Mouse (Mus musculus) spleen, adult 2 months (tissue): ENCODE measurements around the gene Sh3gl1. TPM values are rescaled to one million over a fixed set of nuclear protein-coding genes. Genes with fewer than 3 reads are reported as not detected.

Experiments used
- DNase-seq, 2 experiments: peaks; one replicate each; pipeline versions ENCODE4 v3.0.0 to v3.0.0-alpha.2; 2012 to 2021; ENCODE audit warnings: low spot score in 2 of 2, low read depth in 1 of 2
- H3K27ac ChIP-seq: fragments of 200-500 bp; 2 replicates; pipeline ENCODE4 v1.5.1; 2012; ENCODE audit warnings: low read length, inconsistent platforms; ENCODE audit not compliant: insufficient read depth
- H3K27me3 ChIP-seq: fragments of 200-500 bp; 2 replicates; pipeline ENCODE4 v1.6.1; 2012; ENCODE audit warnings: mild to moderate bottlenecking, moderate library complexity, low read length, inconsistent platforms; ENCODE audit not compliant: control insufficient read depth, insufficient read depth
- H3K36me3 ChIP-seq: fragments of 200-500 bp; 2 replicates; pipeline ENCODE4 v1.6.1; 2012; ENCODE audit warnings: mild to moderate bottlenecking, low read length, inconsistent platforms; ENCODE audit not compliant: control insufficient read depth, insufficient read depth
- H3K4me1 ChIP-seq: fragments of 200-500 bp; 2 replicates; pipeline ENCODE4 v1.6.1; 2011; ENCODE audit warnings: inconsistent platforms; ENCODE audit not compliant: control insufficient read depth, insufficient read depth, insufficient read length
- H3K4me3 ChIP-seq: fragments of 200-500 bp; 2 replicates; pipeline ENCODE4 v1.5.1; 2011; ENCODE audit warnings: mild to moderate bottlenecking, inconsistent platforms; ENCODE audit not compliant: insufficient read depth, insufficient read length; ENCODE audit errors: extremely low read depth
- CTCF ChIP-seq: fragments of 200-500 bp; IDR thresholded peaks from 2 replicates; pipeline ENCODE4 v1.5.1; 2011; ENCODE audit warnings: mild to moderate bottlenecking, inconsistent platforms; ENCODE audit not compliant: insufficient read depth, insufficient read length, insufficient replicate concordance; ENCODE audit errors: extremely low read depth
- POLR2A ChIP-seq: fragments of 200-500 bp; IDR thresholded peaks from 2 replicates; pipeline ENCODE4 v1.6.1; 2011; ENCODE audit warnings: low read depth, low read length, inconsistent platforms
- WGBS: fragments of 180-500 bp; shearing (Covaris S2); methylation state at CpG from one replicate; pipeline ENCODE4 v1.1.7; 2018; 5-methylcytosine and 5-hydroxymethylcytosine counted together
- polyA plus RNA-seq: library from polyadenylated mRNA; depleted of rRNA; stranded (reverse); fragments of >200 nt; gene quantifications from 2 replicates; pipeline ENCODE4 v1.2.3, GENCODE M21; 2012

Sh3gl1 gene
- polyA plus RNA-seq, 1 experiment = 72.3 TPM

DNA sequence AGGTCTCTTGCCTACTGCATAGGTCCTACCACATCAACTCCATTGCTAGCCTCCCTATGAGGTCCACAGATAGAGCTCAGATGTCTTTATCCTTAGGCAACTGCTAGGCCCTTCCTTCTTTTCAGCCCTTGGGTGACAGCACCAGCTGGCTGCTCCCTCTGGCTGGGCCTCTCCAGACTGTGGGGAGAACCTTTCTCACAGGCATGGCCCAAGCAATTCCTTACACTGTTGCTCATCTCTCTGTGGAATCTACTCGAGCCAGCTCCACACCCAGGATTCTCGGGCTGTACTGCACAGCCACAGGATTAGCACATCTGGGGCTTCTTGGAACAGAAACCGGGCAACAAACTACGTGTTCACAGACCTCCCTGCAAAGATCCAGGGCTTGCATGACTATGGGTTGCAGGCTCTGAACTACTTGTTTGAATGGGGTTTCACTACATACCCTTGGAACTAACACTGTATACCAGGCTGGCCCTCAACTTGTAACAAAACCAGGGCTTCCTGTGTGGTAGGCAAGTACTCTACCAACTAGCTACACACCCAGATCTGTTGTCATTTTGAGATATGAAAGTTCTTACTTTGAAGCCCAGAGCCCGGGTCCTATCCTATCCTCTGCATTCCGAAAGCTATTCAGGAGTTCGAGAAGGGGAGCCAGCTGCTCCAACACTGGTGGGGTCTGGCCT is 2.3 kb downstream of the Sh3gl1 start:
- 74% methylated on average over 7 of the region's 7 CpGs for WGBS
- Histone ChIP-seq H3K27ac (peak overlapping the region; percentile 82), H3K4me3 (peak overlapping the region; percentile 29; the same call in 1 of the 2 replicates), H3K27me3 (no peaks in the 10 kb centered on the region), H3K4me1 (peaks cover 35% of the 10 kb centered on the region; the same call in 1 of the 2 replicates), H3K36me3 (no peaks in the 10 kb centered on the region)
- TF ChIP-seq POLR2A (no peak), CTCF (no peak)
- DNase-seq = no peak

DNA sequence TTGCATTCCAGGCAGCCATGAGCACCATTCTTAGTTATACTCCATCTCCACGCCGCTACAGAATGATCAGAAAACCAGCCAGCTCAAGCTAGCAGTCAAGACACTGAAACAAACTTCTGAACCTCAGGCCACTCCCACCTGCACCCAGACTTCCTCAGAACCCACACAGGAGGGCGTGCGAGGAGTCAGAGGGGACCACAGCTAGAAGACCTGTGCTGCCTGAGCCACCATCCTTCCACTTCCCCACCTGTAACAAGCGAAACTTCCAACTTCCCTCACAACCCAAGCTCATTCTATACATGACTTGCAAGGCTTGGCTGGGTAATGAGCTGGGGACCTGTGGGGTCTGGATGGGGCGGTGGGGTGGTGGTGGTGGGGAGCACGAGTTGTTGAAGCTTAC is 3.6 kb downstream of the Sh3gl1 start:
- no peak for TF ChIP-seq CTCF
- no peak for TF ChIP-seq POLR2A
- H3K4me3 ChIP-seq = no peak overlapping the region
- H3K36me3 ChIP-seq = 0 out of 2 replicates have a peak, but pooled peaks cover 2% of the 10 kb centered on the region
- whole genome bisulfite sequencing = 14% methylated on average over 7 of the region's 7 CpGs
- H3K27ac ChIP-seq = peak overlapping the region; percentile 15; the same call in 1 of the 2 replicates
- DNase-seq = peak in 1 of 2 experiments; percentile 67
- peaks cover 35% of the 10 kb centered on the region; the same call in 1 of the 2 replicates for H3K4me1 ChIP-seq
- no peaks in the 10 kb centered on the region for H3K27me3 ChIP-seq

DNA sequence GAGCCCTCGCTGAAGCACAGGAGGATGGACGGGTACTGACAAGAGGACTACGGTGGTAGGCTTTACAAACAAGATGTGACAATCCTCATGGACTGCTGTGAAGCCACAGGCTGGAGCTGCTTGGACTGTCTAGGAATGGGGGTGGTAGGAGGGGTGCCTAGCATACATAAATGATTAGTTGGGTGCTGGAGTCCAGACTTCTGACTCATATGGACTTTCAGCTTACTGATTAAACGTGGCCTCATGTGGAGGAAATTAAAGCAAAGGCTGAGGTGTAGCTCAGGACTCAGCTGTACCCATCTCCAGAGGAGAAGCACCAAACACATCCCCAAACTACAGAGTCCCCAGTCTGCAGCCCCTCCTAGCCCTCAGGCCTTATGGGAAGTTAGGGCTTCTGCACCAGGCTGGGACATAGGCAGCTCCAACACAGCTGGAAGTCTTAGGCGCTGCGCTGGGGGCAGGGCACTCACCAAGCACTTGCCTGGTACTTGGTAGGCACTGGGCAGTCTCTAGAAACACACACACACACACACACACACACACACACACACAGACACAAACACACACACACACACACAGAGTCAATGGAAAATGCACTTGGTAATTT is 4.2 kb downstream of the Sh3gl1 start:
- H3K36me3 ChIP-seq = 0 out of 2 replicates have a peak, but pooled peaks cover 2% of the 10 kb centered on the region
- peaks cover 38% of the 10 kb centered on the region; the same call in 1 of the 2 replicates for H3K4me1 ChIP-seq
- H3K4me3 ChIP-seq = no peak overlapping the region
- H3K27me3 ChIP-seq = no peaks in the 10 kb centered on the region
- DNase-seq = no peak
- TF ChIP-seq POLR2A (no peak), CTCF (no peak)
- WGBS = 65% methylated on average over 6 of the region's 6 CpGs
- peak overlapping the region; percentile 55 for H3K27ac ChIP-seq

DNA sequence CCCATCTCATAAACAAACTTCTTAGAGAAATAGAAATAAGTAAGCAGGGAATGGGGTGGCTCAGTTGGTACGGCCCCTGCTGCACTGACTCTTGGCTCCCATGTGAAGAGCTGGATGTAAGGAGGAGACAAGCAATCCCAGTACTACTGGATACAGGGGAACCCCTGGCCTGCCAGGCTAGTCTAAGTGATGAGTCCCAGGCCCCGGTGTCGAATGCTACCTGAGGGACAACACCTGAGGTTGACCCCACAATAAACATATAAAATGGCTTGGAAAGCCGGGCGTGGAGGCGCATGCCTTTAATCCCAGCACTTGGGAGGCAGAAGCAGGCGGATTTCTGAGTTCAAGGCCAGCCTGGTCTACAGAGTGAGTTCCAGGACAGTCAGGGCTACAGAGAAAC is 5.0 kb downstream of the Sh3gl1 start:
- no peak for DNase-seq
- Histone ChIP-seq H3K4me1 (peaks cover 38% of the 10 kb centered on the region; the same call in 1 of the 2 replicates), H3K27ac (no peak overlapping the region), H3K36me3 (0 out of 2 replicates have a peak, but pooled peaks cover 2% of the 10 kb centered on the region), H3K4me3 (no peak overlapping the region), H3K27me3 (no peaks in the 10 kb centered on the region)
- 79% methylated on average over 7 of the region's 7 CpGs for WGBS
- no peak for TF ChIP-seq POLR2A

DNA sequence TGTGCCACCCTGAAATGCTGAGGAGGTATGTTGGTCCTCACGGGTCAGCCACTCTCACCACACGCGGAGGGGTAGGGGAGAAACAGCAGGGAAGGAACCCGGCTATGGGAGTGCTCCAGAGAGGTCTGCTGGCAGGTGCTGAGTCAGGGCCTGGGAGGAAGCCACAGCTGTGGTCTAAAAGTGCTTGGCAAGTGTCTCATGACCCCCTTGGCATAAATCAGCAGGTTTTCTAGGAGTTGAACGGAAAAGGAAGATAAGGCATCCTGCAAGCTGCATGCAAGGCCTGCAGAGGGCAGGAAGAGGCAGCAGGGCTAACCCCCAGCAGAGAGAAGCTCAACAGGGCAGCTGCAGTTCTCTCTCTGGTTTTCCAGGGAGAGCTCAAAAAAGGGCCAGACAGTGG is 5.5 kb downstream of the Sh3gl1 start:
- Histone ChIP-seq H3K36me3 (0 out of 2 replicates have a peak, but pooled peaks cover 2% of the 10 kb centered on the region), H3K27me3 (no peaks in the 10 kb centered on the region), H3K4me3 (no peak overlapping the region), H3K27ac (peak overlapping the region; percentile 37; the same call in 1 of the 2 replicates), H3K4me1 (peaks cover 39% of the 10 kb centered on the region; the same call in 1 of the 2 replicates)
- no peak for TF ChIP-seq CTCF
- no peak for TF ChIP-seq POLR2A
- DNase-seq = no peak
- WGBS = 22% methylated on average over 5 of the region's 5 CpGs

DNA sequence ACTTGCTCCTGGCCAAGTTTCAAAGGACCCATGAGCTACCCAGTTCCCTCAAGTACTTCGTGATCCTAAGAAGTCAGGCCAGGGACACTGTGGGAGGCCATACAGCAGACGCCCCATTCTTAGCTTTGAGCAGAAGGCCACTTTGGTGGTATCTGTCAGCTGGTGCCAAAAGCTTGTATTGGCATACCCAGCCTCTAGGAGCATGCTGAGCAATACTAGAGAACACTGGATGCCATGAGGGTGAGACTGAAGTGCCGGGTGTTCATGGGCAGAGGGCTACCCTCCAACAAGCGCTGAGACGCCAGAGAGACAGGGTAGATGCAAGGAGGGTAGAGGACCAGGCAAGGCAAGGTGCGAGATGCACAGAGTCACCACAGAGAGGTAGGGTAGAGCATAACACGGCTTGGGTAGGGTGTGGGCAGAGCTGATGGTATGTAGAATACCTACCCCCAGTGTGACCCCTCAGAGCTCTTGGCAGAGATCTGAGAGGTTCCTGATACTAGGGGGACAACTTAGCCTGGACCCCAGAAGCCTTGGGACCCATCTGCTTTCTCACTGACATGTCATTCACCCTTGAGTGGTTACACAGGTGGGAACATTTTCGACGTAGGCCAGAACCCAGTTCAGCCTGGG is 6.1 kb downstream of the Sh3gl1 start:
- 72% methylated on average over 9 of the region's 9 CpGs for WGBS
- TF ChIP-seq CTCF = no peak
- no peak for TF ChIP-seq POLR2A
- Histone ChIP-seq H3K27ac (peak overlapping the region; percentile 37; the same call in 1 of the 2 replicates), H3K36me3 (0 out of 2 replicates have a peak, but pooled peaks cover 2% of the 10 kb centered on the region), H3K27me3 (no peaks in the 10 kb centered on the region), H3K4me1 (peaks cover 40% of the 10 kb centered on the region; the same call in 1 of the 2 replicates), H3K4me3 (no peak overlapping the region)
- DNase-seq = no peak
